In the genomic region with DNA sequence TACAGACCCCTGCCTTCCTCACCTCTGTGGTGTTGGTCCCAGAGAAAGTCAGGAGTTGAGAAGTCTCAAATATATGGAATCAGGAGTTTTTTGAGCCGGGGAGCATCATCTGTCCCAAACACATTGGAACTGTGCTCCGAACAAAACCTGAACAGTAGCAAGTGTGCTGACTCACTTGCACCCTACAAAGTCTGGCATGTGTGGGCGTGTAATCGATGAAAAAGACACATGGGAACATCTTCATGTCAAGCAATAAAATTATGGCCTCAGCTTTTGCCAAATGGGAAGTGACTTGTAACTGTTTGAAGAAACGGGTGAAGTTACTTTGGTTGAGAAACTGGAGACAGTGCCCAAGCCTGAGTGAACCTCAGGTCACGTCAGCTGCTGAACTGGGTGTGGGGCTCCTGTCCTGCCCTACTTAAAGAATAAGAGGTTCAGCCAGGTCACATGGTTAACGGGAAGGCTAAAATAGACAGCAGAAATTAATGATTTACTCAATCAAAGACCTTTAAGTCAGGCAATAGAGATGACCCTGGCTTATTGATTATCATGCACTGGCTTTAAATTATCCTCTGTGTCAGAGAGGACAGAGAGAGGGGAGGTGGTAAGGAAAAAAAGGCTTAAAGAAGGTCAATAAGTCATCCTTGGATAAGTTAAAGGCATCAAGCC, we compare ENCODE assay signal across 9 mouse cellular contexts.
"Had no signal": no experiment of that assay in that cellular context is flagged by ENCODE, and none has a peak within 500 bp of the region (broad histone marks: within the 10 kb centered on the region; RNA-seq: fewer than 3 reads in every experiment).

No protein-coding gene starts in this region.

- DNase-seq: kidney, adult 2 months; kidney, postnatal 25 days; left cerebral cortex, postnatal 4 days; lung, adult 2 months; lung, postnatal 14 days; lung, postnatal 4 days; midbrain, embryonic 14.5 days; thymus, adult 18-20 months; thymus, postnatal 36 days had no signal
